Mouse (Mus musculus): ENCODE measurements around the gene Rab2b. TPM values are rescaled to one million over a fixed set of nuclear protein-coding genes. Genes with fewer than 3 reads are reported as not detected.

Gene Rab2b
- total RNA-seq, 2 experiments from 2014 or later, result 35.9 to 36.2 TPM

- no peak for DNase-seq (ENCODE audit: low spot score in 2 of 2)
- intact Hi-C loops (cut with DNase I), result no loop called here
Observed at GRCm38 (mm10) chr14:52284191-52284590, 4.8 kb upstream of the Rab2b start.

GRCm38 (mm10) chr14:52283629-52284028, 4.3 kb upstream of the Rab2b start:
- no peak for DNase-seq (ENCODE audit: low spot score in 2 of 2)
- intact Hi-C loops (cut with DNase I), result no loop called here

DNA sequence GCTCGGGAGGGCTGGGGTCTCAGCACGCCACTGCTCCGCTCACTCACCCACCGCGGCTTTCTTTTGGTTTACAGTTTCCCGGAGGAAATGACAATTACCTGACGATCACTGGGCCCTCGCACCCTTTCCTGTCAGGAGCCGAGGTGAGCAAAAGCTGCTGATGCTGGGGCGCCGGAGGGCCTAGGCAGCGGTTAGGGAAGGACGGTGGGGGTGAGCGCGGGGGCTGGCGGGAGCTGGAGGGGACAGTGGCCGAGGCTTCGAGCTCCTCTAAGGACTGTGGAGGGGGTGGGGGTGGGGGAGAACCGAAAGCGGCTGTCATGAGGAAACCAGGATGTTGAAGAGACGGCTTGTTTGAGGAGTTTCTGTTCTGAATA, 389 bp upstream of the Rab2b start:
- intact Hi-C loops (cut with DNase I), result loop anchor here (1.0 to 2.0 kb wide), 3 partner anchors 22 to 37 kb away; partner anchors contain the start of genes Chd8 and Mettl3
- DNase-seq (ENCODE audit: low spot score in 2 of 2), result no peak

GRCm38 (mm10) chr14:52277210-52277609, 2.1 kb downstream of the Rab2b start:
- DNase-seq (ENCODE audit: low spot score in 2 of 2), result no peak
- intact Hi-C loops (cut with DNase I), result no loop called here

- intact Hi-C loops (cut with DNase I), result no loop called here
- no peak for DNase-seq (ENCODE audit: low spot score in 2 of 2)
Observed at GRCm38 (mm10) chr14:52272781-52273180, 6.6 kb downstream of the Rab2b start.

DNA sequence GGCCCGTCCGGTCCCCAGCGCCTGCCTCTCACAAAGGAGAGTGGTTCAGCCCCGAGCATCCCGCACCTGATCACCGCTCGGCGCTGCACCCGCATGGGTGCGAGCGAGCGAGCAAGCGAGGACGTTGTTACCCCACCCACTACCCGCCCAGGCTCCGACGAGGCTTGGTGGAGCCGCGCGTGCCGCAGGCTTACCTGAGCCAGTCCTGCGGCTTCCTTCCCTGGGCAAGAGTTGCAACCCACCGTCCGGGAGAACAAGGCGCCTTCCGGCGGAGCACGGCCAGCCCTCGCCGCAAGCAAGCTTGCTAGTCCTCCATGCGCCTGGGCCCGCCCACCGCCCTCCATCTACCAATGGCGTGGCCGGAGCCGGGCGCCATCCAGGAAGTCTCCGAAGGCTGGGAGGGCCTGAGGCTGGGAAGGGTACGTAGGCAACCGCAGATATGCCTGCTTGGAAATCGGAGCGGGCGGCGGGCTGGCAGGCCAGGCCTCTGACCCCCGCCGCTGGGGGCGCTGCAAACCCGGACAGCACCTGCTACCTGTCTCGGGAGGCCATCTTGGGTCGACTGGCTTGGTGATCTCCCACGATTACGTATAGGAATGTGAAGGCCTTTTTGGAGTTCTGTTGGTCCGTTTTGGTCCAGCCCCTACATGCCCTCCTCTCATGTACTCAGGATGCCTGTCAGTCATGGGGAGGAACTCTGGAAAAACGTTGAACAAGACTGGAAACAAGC, 21.7 kb downstream of the Rab2b start, which contains the start of gene Chd8:
TSS of gene Chd8 (minus strand) at position 297 of the 730 bp plus-strand sequence.
- DNase-seq (ENCODE audit: low spot score in 2 of 2), result peak; percentile 97 to 99
- intact Hi-C loops (cut with DNase I), result loop anchor here (1.0 to 10.0 kb wide), 2 partner anchors 22 to 1163 kb away; partner anchors contain the start of genes Ang, Rab2b, Rnase4 and Tox4

- DNase-seq (ENCODE audit: low spot score in 2 of 2), result peak; percentile 17 to 25
- intact Hi-C loops (cut with DNase I), result loop anchor here (1.0 to 10.0 kb wide), 2 partner anchors 23 to 1162 kb away; partner anchors contain the start of genes Ang, Rab2b, Rnase4 and Tox4
Observed at GRCm38 (mm10) chr14:52256311-52257175, 22.8 kb downstream of the Rab2b start.

- DNase-seq (ENCODE audit: low spot score in 2 of 2), result no peak
- intact Hi-C loops (cut with DNase I), result no loop called here
Observed at GRCm38 (mm10) chr14:52246129-52246528, 33.2 kb downstream of the Rab2b start.

DNA sequence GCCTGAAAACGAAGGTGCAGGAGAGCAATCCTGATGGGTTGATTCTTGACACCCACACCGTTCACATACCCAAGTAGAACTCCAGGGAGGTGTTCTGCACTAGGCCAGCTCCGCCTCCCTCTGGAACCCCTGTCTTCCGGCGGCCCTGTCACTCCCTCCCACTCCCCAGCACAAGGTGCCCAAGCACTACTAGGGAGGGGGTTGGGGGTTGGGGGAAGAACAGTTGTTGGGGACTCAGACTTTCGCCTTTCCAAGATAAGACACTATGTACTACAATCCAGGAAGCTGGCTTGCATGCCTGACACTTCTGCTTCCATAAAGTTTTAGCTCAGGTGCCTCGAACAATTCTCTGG, 34.7 kb downstream of the Rab2b start:
- no peak for DNase-seq (ENCODE audit: low spot score in 2 of 2)

GRCm38 (mm10) chr14:52244041-52244689, 35.2 kb downstream of the Rab2b start:
- intact Hi-C loops (cut with DNase I), result no loop called here
- peak; percentile 97 to 98 for DNase-seq (ENCODE audit: low spot score in 2 of 2)

More for the DNA sequence above, 34.7 kb downstream of the Rab2b start:
- intact Hi-C loops (cut with DNase I), result no loop called here

- no peak for DNase-seq (ENCODE audit: low spot score in 2 of 2)
- intact Hi-C loops (cut with DNase I), result no loop called here
Observed at GRCm38 (mm10) chr14:52236216-52236615, 43.1 kb downstream of the Rab2b start.

- intact Hi-C loops (cut with DNase I), result no loop called here
- DNase-seq (ENCODE audit: low spot score in 2 of 2), result no peak
Observed at GRCm38 (mm10) chr14:52235165-52235564, 44.2 kb downstream of the Rab2b start.

- DNase-seq (ENCODE audit: low spot score in 2 of 2), result no peak
- intact Hi-C loops (cut with DNase I), result no loop called here
Observed at GRCm38 (mm10) chr14:52232249-52232648, 47.1 kb downstream of the Rab2b start.

DNA sequence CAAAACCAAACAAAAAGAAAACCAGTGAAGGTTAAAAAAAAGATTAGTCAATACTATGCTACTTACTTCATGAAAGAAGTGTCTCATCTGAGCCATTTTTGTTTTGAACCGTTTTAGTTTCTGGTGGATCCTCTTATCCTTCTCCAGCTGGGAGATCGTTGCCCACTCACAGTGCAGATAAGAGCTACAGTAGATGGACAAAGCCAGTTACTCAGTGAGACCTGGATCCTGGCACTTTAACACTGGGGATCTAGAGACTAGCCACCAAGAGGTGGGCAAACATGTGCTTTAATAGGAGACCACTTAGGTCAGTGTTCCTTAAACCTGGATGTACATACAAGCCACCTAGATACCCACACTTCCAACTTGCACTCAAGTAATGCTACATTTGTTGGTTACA, 53.4 kb downstream of the Rab2b start:
- no peak for DNase-seq (ENCODE audit: low spot score in 2 of 2)
- intact Hi-C loops (cut with DNase I), result no loop called here

DNA sequence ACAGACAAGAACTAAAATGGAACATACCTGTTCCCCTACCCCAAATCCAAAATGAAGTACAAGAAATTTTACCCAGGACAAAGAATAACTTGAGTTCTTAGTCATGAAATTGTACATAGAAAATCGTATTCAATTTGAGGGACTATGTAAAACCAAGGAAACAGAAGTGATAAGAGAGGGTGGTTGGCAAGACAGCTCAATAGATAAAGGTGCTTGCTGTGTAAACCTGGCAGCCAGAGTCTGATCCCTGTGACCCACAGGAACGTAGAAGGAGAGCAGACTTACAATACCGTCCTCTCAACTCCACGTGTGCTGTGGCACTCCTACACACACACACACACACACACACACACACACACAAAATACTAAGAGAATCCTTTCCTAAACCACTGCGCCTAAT, 62.1 kb downstream of the Rab2b start:
- intact Hi-C loops (cut with DNase I), result no loop called here

More for the DNA sequence above, 62.1 kb downstream of the Rab2b start:
- no peak for DNase-seq (ENCODE audit: low spot score in 2 of 2)

Other genes starting within 250 kb of the Rab2b start
- not detected for gene Olfr221, start 237.1 kb downstream of the Rab2b start, total RNA-seq (2021)
- gene Hnrnpc, start 175.5 kb downstream of the Rab2b start, total RNA-seq (2021), result 100 to 1,000 TPM; 199 to 225 TPM
- 1 to 10 TPM; 2.0 to 3.6 TPM for gene Rpgrip1, start 168.8 kb downstream of the Rab2b start, total RNA-seq (2021)
- gene Supt16, start 82.1 kb downstream of the Rab2b start, total RNA-seq (2021), result 10 to 100 TPM; 50.8 to 51.3 TPM
- gene Chd8, start 21.8 kb downstream of the Rab2b start, total RNA-seq (2021), result 100 to 1,000 TPM in 1 of 2 experiments, 10 to 100 TPM in 1; 99.3 to 148 TPM
- 10 to 100 TPM; 58.6 to 68.3 TPM for gene Tox4, start 399 bp downstream of the Rab2b start, total RNA-seq (2021)
- 10 to 100 TPM; 26.4 to 49.8 TPM for gene Mettl3, start 25.6 kb upstream of the Rab2b start, total RNA-seq (2021)
- 10 to 100 TPM; 29.1 to 32.9 TPM for gene Sall2, start 49.2 kb upstream of the Rab2b start, total RNA-seq (2021)
- not detected for gene Olfr1513, start 76.9 kb upstream of the Rab2b start, total RNA-seq (2021)
- gene Olfr1512, start 99.6 kb upstream of the Rab2b start, total RNA-seq (2021), result not detected
- gene Olfr1511, start 117.8 kb upstream of the Rab2b start, total RNA-seq (2021), result not detected
- not detected for gene Olfr1510, start 134.8 kb upstream of the Rab2b start, total RNA-seq (2021)
- gene Olfr1509, start 163.4 kb upstream of the Rab2b start, total RNA-seq (2021), result not detected
- not detected for gene Olfr1508, start 187.9 kb upstream of the Rab2b start, total RNA-seq (2021)
- gene Olfr1507, start 216.2 kb upstream of the Rab2b start, total RNA-seq (2021), result not detected

Data from left cerebral cortex, postnatal 36 days (tissue).